Mouse (Mus musculus): ENCODE data around the gene Arfrp1. TPM values are rescaled to one million over a fixed set of nuclear protein-coding genes. Genes with fewer than 3 reads are reported as not detected.

Arfrp1 gene
- polyA plus RNA-seq, 1 experiment from 2014 or later, result 90.5 TPM

DNA sequence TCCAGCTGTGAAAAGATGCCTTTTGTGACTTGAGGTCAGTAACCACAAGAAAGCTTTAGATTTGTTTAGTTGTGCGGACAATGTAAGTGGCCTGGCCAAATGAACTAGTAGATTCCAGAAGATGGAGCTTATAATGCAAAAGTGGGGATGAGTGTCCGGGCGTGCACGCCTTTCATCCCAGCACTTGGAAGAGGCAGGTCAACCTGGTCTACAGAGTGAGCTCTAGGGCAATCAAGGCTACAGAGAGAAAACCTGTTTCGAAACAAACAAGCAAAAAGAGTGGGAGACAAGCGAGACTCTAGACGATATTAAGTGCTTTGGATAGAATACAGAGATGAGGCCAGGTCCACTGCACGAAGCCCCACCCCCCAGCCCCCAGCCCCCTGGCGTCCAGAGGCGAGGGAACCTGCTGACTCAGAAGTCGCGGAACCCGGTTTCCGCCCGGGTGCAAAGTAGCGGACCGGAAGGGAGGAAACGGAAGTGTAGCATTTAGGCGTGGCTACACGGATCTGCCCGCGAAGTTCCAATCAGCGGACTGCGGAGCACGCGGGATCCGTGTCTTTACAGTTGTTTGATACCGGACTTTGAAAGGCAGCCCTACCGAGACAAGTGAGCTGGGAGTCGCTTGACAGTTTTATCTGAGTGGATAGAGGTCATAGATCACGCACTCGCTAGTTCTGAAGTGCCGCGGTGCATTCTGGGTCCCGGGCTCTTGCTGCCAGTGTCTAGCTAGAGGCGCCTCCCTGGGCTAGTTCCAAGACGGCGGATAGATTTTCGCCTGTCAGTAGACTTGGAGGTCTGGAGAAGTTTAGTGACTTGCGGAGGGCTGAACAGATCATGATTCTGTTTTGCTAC lies 45.7 kb downstream of the Arfrp1 start, which contains the start of gene Rtel1:
Gene Rtel1, plus strand, starts transcription at position 492 of the 855 bp plus-strand sequence.
- Histone ChIP-seq H3K4me1 (peaks cover 21% of the 10 kb centered on the region), H3K27me3 (peaks cover 3% of the 10 kb centered on the region; the same call in 1 of the 2 replicates), H3K4me2 (peak within 1 kb of the TSS; percentile 79), H3K27ac (no peak within 1 kb of the TSS; the same call in 1 of the 2 replicates), H3K9me3 (replicated peaks) (no peaks in the 10 kb centered on the region), H3K36me3 (ENCODE audit: poor library complexity, severe bottlenecking) (peaks cover 24% of the 10 kb centered on the region), H3K9ac (peak within 1 kb of the TSS; percentile 67), H3K4me3 (peak within 1 kb of the TSS; percentile 64)
- WGBS, result 6% methylated on average over 40 of the region's 40 CpGs
- ATAC-seq, result peak; percentile 92

DNA sequence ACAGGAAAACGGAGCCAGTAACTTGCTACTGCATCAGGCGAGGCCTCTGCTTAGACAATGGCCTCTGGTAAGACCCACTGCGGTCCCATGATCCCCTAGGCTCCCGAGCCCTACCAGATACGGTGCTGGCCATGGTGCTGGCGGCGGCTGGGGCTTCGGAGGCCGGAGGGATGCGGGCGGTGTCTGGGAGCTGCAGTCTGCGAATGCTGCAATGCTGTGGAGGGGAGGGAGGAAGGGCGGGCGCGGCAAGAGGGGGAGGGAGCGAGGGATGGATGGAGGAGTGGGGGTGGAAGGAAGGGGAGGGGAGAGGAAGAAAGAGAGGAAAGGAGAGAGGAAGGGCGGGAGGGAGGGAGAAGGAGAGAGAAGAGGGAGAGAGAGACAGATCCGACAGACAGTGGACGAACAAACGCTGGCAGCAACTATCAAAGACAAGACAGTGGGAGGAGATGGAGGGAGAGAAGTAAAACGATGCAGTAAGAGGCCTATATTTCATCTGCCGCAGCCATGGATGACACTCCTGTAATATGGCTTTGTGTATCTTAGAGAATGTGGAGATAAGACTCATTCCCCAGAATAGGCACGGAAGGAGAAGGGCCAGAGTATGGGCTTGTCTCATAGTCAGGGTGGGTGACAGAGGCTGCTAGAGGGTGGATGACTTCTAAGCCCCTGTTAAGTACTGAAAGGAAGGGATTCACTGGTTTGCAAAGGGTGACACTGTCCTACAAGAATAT lies 51.0 kb downstream of the Arfrp1 start, which contains the start of gene Stmn3:
Gene Stmn3, minus strand, starts transcription at position 421 of the 731 bp plus-strand sequence.
- peak within 1 kb of the TSS; percentile 65 for H3K4me3 ChIP-seq
- 4% methylated on average over 20 of the region's 23 CpGs for WGBS
- peak within 1 kb of the TSS; percentile 93 for H3K27ac ChIP-seq
- H3K4me1 ChIP-seq, result peaks cover 29% of the 10 kb centered on the region
- H3K9ac ChIP-seq, result peak within 1 kb of the TSS; percentile 81
- H3K9me3 ChIP-seq (replicated peaks), result no peaks in the 10 kb centered on the region
- peak within 1 kb of the TSS; percentile 81 for H3K4me2 ChIP-seq
- peaks cover 3% of the 10 kb centered on the region; the same call in 1 of the 2 replicates for H3K27me3 ChIP-seq
- peak; percentile 92 for ATAC-seq
- no peaks in the 10 kb centered on the region for H3K36me3 ChIP-seq (ENCODE audit: poor library complexity, severe bottlenecking)

DNA sequence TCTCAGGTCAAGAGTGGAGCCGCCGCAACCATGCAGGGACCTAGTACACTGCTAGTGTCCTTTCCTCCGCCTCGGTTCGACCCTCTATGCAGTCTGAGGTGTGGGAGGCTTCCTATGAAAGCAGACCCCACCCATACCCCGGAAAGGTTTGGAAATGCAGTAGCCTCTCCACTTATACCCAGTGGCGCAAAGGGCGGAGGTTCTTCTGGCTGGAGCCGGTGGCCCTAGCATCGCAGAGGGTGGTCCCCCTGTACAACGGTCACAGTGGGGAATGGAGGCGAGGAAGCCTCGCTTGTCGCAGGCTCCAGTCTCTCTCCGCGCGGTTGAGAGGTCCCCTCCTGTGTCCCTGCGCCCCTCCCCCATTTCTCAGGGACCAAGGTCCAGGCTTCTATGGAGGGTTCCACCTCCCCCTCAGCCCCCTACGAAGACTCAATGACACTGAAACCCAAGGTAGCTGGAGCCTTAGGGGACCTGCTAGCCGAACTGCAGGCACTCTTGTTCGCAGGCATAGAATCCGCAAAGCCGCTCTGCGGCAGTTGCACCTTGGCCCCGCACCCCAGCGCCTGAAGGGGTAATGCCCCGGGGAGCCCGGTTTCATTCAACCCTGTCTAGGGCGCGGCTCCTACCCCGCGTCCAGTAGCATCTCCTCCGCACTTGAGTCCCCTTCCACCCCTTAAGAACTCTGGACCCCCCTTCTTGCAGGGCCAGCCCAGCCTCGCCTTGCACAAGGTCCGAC lies 51.7 kb downstream of the Arfrp1 start:
- H3K36me3 ChIP-seq (ENCODE audit: poor library complexity, severe bottlenecking), result peaks cover 6% of the 10 kb centered on the region; the same call in 1 of the 2 replicates
- H3K9ac ChIP-seq, result peak overlapping the region; percentile 81
- H3K27me3 ChIP-seq, result peaks cover 3% of the 10 kb centered on the region; the same call in 1 of the 2 replicates
- H3K9me3 ChIP-seq (replicated peaks), result no peaks in the 10 kb centered on the region
- peak overlapping the region; percentile 65 for H3K4me3 ChIP-seq
- H3K4me1 ChIP-seq, result peaks cover 25% of the 10 kb centered on the region
- under 1% methylated on average over 35 of the region's 35 CpGs for WGBS
- peak; percentile 72 for ATAC-seq
- H3K4me2 ChIP-seq, result peak overlapping the region; percentile 81
- H3K27ac ChIP-seq, result peak overlapping the region; percentile 93

DNA sequence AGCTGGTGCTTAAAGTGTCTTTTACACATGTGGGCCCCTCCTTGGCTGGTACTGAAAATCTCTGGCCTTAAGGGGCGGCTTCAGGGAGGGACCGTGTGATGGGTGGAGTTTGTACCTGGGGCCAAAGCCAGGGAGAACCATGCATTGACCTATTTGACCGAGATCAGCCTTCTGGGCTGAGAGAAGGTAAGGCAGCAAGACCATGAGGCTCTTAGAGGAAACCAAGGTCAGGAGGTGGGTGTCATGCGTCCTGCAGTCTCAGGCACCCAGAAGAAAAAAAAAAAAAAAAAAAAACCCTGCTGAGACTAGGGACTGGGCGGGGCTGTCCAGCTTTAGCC lies 52.2 kb downstream of the Arfrp1 start:
- Histone ChIP-seq H3K4me1 (peaks cover 25% of the 10 kb centered on the region), H3K4me3 (peak overlapping the region; percentile 65), H3K27ac (peak overlapping the region; percentile 93; the same call in 1 of the 2 replicates), H3K4me2 (peak overlapping the region; percentile 81), H3K9me3 (replicated peaks) (no peaks in the 10 kb centered on the region), H3K9ac (peak overlapping the region; percentile 81), H3K27me3 (peaks cover 3% of the 10 kb centered on the region; the same call in 1 of the 2 replicates), H3K36me3 (ENCODE audit: poor library complexity, severe bottlenecking) (peaks cover 12% of the 10 kb centered on the region)
- WGBS, result 17% methylated on average over 5 of the region's 5 CpGs
- ATAC-seq, result no peak

DNA sequence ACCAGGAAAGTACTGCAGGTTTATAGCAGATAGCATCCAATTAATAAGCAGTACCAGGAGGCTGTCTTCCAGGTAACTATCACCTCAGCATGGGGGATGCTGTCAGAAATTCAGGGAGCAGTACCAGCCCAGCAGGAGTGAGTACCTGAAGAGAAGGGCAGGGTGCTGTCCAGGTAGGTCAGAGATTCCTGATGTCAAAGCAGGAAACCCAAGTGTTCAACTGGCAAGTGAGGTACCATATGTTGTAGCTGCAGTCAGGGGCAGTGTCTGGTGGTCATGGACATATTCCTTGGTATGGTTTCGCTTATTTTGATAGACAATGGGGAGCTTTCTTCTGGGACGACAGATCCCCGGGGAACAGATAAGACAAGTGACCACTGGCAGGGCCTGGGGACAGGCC lies 52.8 kb downstream of the Arfrp1 start:
- peaks cover 28% of the 10 kb centered on the region for H3K4me1 ChIP-seq
- 81% methylated on average over 3 of the region's 3 CpGs for WGBS
- H3K27me3 ChIP-seq, result peaks cover 3% of the 10 kb centered on the region; the same call in 1 of the 2 replicates
- no peaks in the 10 kb centered on the region for H3K9me3 ChIP-seq (replicated peaks)
- H3K4me3 ChIP-seq, result peak overlapping the region; percentile 65
- peaks cover 17% of the 10 kb centered on the region for H3K36me3 ChIP-seq (ENCODE audit: poor library complexity, severe bottlenecking)
- H3K4me2 ChIP-seq, result peak overlapping the region; percentile 81
- no peak for ATAC-seq
- H3K9ac ChIP-seq, result peak overlapping the region; percentile 81
- no peak overlapping the region for H3K27ac ChIP-seq

Other genes starting within 250 kb of the Arfrp1 start
- gene Kcnq2, start 230.1 kb downstream of the Arfrp1 start, polyA plus RNA-seq (2015; fragmentation: Nextera tagmentation; extraction: Ambion mirVana), result 28.1 and 31.8 TPM in 2 replicates
- gene Eef1a2, start 208.4 kb downstream of the Arfrp1 start, polyA plus RNA-seq (2015; fragmentation: Nextera tagmentation; extraction: Ambion mirVana), result 1.7 and 1.9 TPM in 2 replicates
- 540 and 547 TPM in 2 replicates for gene Ppdpf, start 178.2 kb downstream of the Arfrp1 start, polyA plus RNA-seq (2015; fragmentation: Nextera tagmentation; extraction: Ambion mirVana)
- not detected in 2 replicates for gene Ptk6, start 162.6 kb downstream of the Arfrp1 start, polyA plus RNA-seq (2015; fragmentation: Nextera tagmentation; extraction: Ambion mirVana)
- gene Srms, start 152.2 kb downstream of the Arfrp1 start, polyA plus RNA-seq (2015; fragmentation: Nextera tagmentation; extraction: Ambion mirVana), result 0.06 and 0.11 TPM in 2 replicates
- 0.15 and 0.23 TPM in 2 replicates for gene Fndc11, start 145.4 kb downstream of the Arfrp1 start, polyA plus RNA-seq (2015; fragmentation: Nextera tagmentation; extraction: Ambion mirVana)
- 0.24 and 0.26 TPM in 2 replicates for gene Helz2, start 123.4 kb downstream of the Arfrp1 start, polyA plus RNA-seq (2015; fragmentation: Nextera tagmentation; extraction: Ambion mirVana)
- gene Gmeb2, start 77.4 kb downstream of the Arfrp1 start, polyA plus RNA-seq (2015; fragmentation: Nextera tagmentation; extraction: Ambion mirVana), result 19.5 and 20.5 TPM in 2 replicates
- gene Stmn3, start 50.9 kb downstream of the Arfrp1 start, polyA plus RNA-seq (2015; fragmentation: Nextera tagmentation; extraction: Ambion mirVana), result 651 and 655 TPM in 2 replicates
- gene Rtel1, start 45.7 kb downstream of the Arfrp1 start, polyA plus RNA-seq (2015; fragmentation: Nextera tagmentation; extraction: Ambion mirVana), result 35.9 and 49.3 TPM in 2 replicates
- gene Zgpat, start 476 bp downstream of the Arfrp1 start, polyA plus RNA-seq (2015; fragmentation: Nextera tagmentation; extraction: Ambion mirVana), result 54.6 and 58.5 TPM in 2 replicates
- 33.1 and 37.1 TPM in 2 replicates for gene Lime1, start 14.7 kb upstream of the Arfrp1 start, polyA plus RNA-seq (2015; fragmentation: Nextera tagmentation; extraction: Ambion mirVana)
- gene Zbtb46, start 94.0 kb upstream of the Arfrp1 start, polyA plus RNA-seq (2015; fragmentation: Nextera tagmentation; extraction: Ambion mirVana), result 10.2 and 12.8 TPM in 2 replicates
- 0.16 TPM in 1 of 2 replicates, not detected in the other for gene Abhd16b, start 127.8 kb upstream of the Arfrp1 start, polyA plus RNA-seq (2015; fragmentation: Nextera tagmentation; extraction: Ambion mirVana)
- 133 and 138 TPM in 2 replicates for gene Tpd52l2, start 131.7 kb upstream of the Arfrp1 start, polyA plus RNA-seq (2015; fragmentation: Nextera tagmentation; extraction: Ambion mirVana)
- gene Dnajc5, start 155.1 kb upstream of the Arfrp1 start, polyA plus RNA-seq (2015; fragmentation: Nextera tagmentation; extraction: Ambion mirVana), result 140 and 165 TPM in 2 replicates
- gene Uckl1, start 219.5 kb upstream of the Arfrp1 start, polyA plus RNA-seq (2015; fragmentation: Nextera tagmentation; extraction: Ambion mirVana), result 54.6 and 58.1 TPM in 2 replicates
- 67.9 and 74.9 TPM in 2 replicates for gene Prpf6, start 226.5 kb upstream of the Arfrp1 start, polyA plus RNA-seq (2015; fragmentation: Nextera tagmentation; extraction: Ambion mirVana)
- 49.7 and 56.4 TPM in 2 replicates for gene Zfp512b, start 227.4 kb upstream of the Arfrp1 start, polyA plus RNA-seq (2015; fragmentation: Nextera tagmentation; extraction: Ambion mirVana)
- 88.7 and 105 TPM in 2 replicates for gene Samd10, start 233.8 kb upstream of the Arfrp1 start, polyA plus RNA-seq (2015; fragmentation: Nextera tagmentation; extraction: Ambion mirVana)